Mouse (Mus musculus): ENCODE results near the gene Sh3d19. TPM values are rescaled to one million over a fixed set of nuclear protein-coding genes. Genes with fewer than 3 reads are reported as not detected.
"Not testable (repeated sequence)": the region's sequence is repeated elsewhere in the genome, so short reads cannot be mapped to it uniquely, and the experiment has no call there.

Sh3d19 gene
- polyA plus RNA-seq, 1 experiment from 2014 or later, result 11.3 TPM

- Histone ChIP-seq H3K4me1 (ENCODE audit: control insufficient read depth, insufficient read depth, low read length) (no peaks in the 10 kb centered on the region), H3K36me3 (ENCODE audit: control insufficient read depth, insufficient read depth) (peaks cover 6% of the 10 kb centered on the region), H3K27ac (ENCODE audit: low read length) (no peak overlapping the region), H3K9ac (ENCODE audit: low read length) (no peak overlapping the region), H3K9me3 (replicated peaks; ENCODE audit: control insufficient read depth, low read length) (no peaks in the 10 kb centered on the region), H3K4me3 (ENCODE audit: low read length) (no peak overlapping the region), H3K4me2 (ENCODE audit: low read depth, low read length) (no peak overlapping the region), H3K27me3 (ENCODE audit: control insufficient read depth, insufficient read depth, low read length) (no peaks in the 10 kb centered on the region)
- WGBS, result 88% methylated on average over 19 of the region's 19 CpGs
- no peak for ATAC-seq (replicated peaks; ENCODE audit: extremely low read depth, insufficient read depth, low FRiP score)
Measured at GRCm38 (mm10) chr3:86085001-86085400, 114.1 kb downstream of the Sh3d19 start.

- H3K9me3 ChIP-seq (replicated peaks; ENCODE audit: control insufficient read depth, low read length), result no peaks in the 10 kb centered on the region
- no peak overlapping the region for H3K9ac ChIP-seq (ENCODE audit: low read length)
- H3K27ac ChIP-seq (ENCODE audit: low read length), result no peak overlapping the region
- H3K4me3 ChIP-seq (ENCODE audit: low read length), result no peak overlapping the region
- H3K27me3 ChIP-seq (ENCODE audit: control insufficient read depth, insufficient read depth, low read length), result no peaks in the 10 kb centered on the region
- WGBS, result 86% methylated on average over 3 of the region's 3 CpGs
- no peaks in the 10 kb centered on the region for H3K4me1 ChIP-seq (ENCODE audit: control insufficient read depth, insufficient read depth, low read length)
- ATAC-seq (replicated peaks; ENCODE audit: extremely low read depth, insufficient read depth, low FRiP score), result no peak
- H3K4me2 ChIP-seq (ENCODE audit: low read depth, low read length), result no peak overlapping the region
- peaks cover 6% of the 10 kb centered on the region for H3K36me3 ChIP-seq (ENCODE audit: control insufficient read depth, insufficient read depth)
Measured at GRCm38 (mm10) chr3:86087872-86088271, 117.0 kb downstream of the Sh3d19 start.

- Histone ChIP-seq H3K4me2 (ENCODE audit: low read depth, low read length) (no peak overlapping the region), H3K36me3 (ENCODE audit: control insufficient read depth, insufficient read depth) (peaks cover 5% of the 10 kb centered on the region), H3K9me3 (replicated peaks; ENCODE audit: control insufficient read depth, low read length) (no peaks in the 10 kb centered on the region), H3K4me3 (ENCODE audit: low read length) (no peak overlapping the region), H3K4me1 (ENCODE audit: control insufficient read depth, insufficient read depth, low read length) (no peaks in the 10 kb centered on the region), H3K9ac (ENCODE audit: low read length) (no peak overlapping the region), H3K27me3 (ENCODE audit: control insufficient read depth, insufficient read depth, low read length) (no peaks in the 10 kb centered on the region), H3K27ac (ENCODE audit: low read length) (no peak overlapping the region)
- WGBS, result 77% methylated on average over 6 of the region's 6 CpGs
- no peak for ATAC-seq (replicated peaks; ENCODE audit: extremely low read depth, insufficient read depth, low FRiP score)
Measured at GRCm38 (mm10) chr3:86093213-86093845, 122.4 kb downstream of the Sh3d19 start.

GRCm38 (mm10) chr3:86093907-86094306 lies 123.0 kb downstream of the Sh3d19 start:
- Histone ChIP-seq H3K27me3 (ENCODE audit: control insufficient read depth, insufficient read depth, low read length) (no peaks in the 10 kb centered on the region), H3K4me1 (ENCODE audit: control insufficient read depth, insufficient read depth, low read length) (no peaks in the 10 kb centered on the region), H3K9me3 (replicated peaks; ENCODE audit: control insufficient read depth, low read length) (no peaks in the 10 kb centered on the region), H3K4me3 (ENCODE audit: low read length) (no peak overlapping the region), H3K27ac (ENCODE audit: low read length) (no peak overlapping the region), H3K36me3 (ENCODE audit: control insufficient read depth, insufficient read depth) (peaks cover 5% of the 10 kb centered on the region), H3K9ac (ENCODE audit: low read length) (no peak overlapping the region), H3K4me2 (ENCODE audit: low read depth, low read length) (no peak overlapping the region)
- 86% methylated on average over 5 of the region's 5 CpGs for WGBS
- no peak for ATAC-seq (replicated peaks; ENCODE audit: extremely low read depth, insufficient read depth, low FRiP score)

- Histone ChIP-seq H3K9me3 (replicated peaks; ENCODE audit: control insufficient read depth, low read length) (no peaks in the 10 kb centered on the region), H3K4me1 (ENCODE audit: control insufficient read depth, insufficient read depth, low read length) (no peaks in the 10 kb centered on the region), H3K27ac (ENCODE audit: low read length) (no peak overlapping the region), H3K4me3 (ENCODE audit: low read length) (no peak overlapping the region), H3K9ac (ENCODE audit: low read length) (no peak overlapping the region), H3K4me2 (ENCODE audit: low read depth, low read length) (no peak overlapping the region), H3K36me3 (ENCODE audit: control insufficient read depth, insufficient read depth) (peaks cover 3% of the 10 kb centered on the region; the same call in 1 of the 2 replicates), H3K27me3 (ENCODE audit: control insufficient read depth, insufficient read depth, low read length) (no peaks in the 10 kb centered on the region)
- ATAC-seq (replicated peaks; ENCODE audit: extremely low read depth, insufficient read depth, low FRiP score), result no peak
- 87% methylated on average over 6 of the region's 6 CpGs for WGBS
Measured at GRCm38 (mm10) chr3:86101956-86102355, 131.0 kb downstream of the Sh3d19 start.

- H3K4me2 ChIP-seq (ENCODE audit: low read depth, low read length), result no peak overlapping the region
- no peak overlapping the region for H3K9ac ChIP-seq (ENCODE audit: low read length)
- H3K4me1 ChIP-seq (ENCODE audit: control insufficient read depth, insufficient read depth, low read length), result no peaks in the 10 kb centered on the region
- H3K27me3 ChIP-seq (ENCODE audit: control insufficient read depth, insufficient read depth, low read length), result no peaks in the 10 kb centered on the region
- no peaks in the 10 kb centered on the region; the same call in 1 of the 2 replicates for H3K36me3 ChIP-seq (ENCODE audit: control insufficient read depth, insufficient read depth)
- no peaks in the 10 kb centered on the region for H3K9me3 ChIP-seq (replicated peaks; ENCODE audit: control insufficient read depth, low read length)
- H3K4me3 ChIP-seq (ENCODE audit: low read length), result no peak overlapping the region
- no peak overlapping the region for H3K27ac ChIP-seq (ENCODE audit: low read length)
- ATAC-seq (replicated peaks; ENCODE audit: extremely low read depth, insufficient read depth, low FRiP score), result no peak
- WGBS, result 77% methylated on average over 18 of the region's 18 CpGs
Measured at GRCm38 (mm10) chr3:86103449-86104291, 132.8 kb downstream of the Sh3d19 start.

GRCm38 (mm10) chr3:86104433-86104832 lies 133.5 kb downstream of the Sh3d19 start:
- not testable (repeated sequence) for H3K27me3 ChIP-seq (ENCODE audit: control insufficient read depth, insufficient read depth, low read length); H3K4me1 ChIP-seq (ENCODE audit: control insufficient read depth, insufficient read depth, low read length); ATAC-seq (replicated peaks; ENCODE audit: extremely low read depth, insufficient read depth, low FRiP score); H3K4me2 ChIP-seq (ENCODE audit: low read depth, low read length); H3K4me3 ChIP-seq (ENCODE audit: low read length); H3K9ac ChIP-seq (ENCODE audit: low read length); H3K36me3 ChIP-seq (ENCODE audit: control insufficient read depth, insufficient read depth); H3K9me3 ChIP-seq (replicated peaks; ENCODE audit: control insufficient read depth, low read length); H3K27ac ChIP-seq (ENCODE audit: low read length)
- 86% methylated on average over 7 of the region's 7 CpGs for whole genome bisulfite sequencing

GRCm38 (mm10) chr3:86104909-86105308 lies 134.0 kb downstream of the Sh3d19 start:
- Histone ChIP-seq H3K36me3 (ENCODE audit: control insufficient read depth, insufficient read depth) (no peaks in the 10 kb centered on the region), H3K4me1 (ENCODE audit: control insufficient read depth, insufficient read depth, low read length) (no peaks in the 10 kb centered on the region), H3K9ac (ENCODE audit: low read length) (no peak overlapping the region), H3K4me3 (ENCODE audit: low read length) (no peak overlapping the region), H3K27ac (ENCODE audit: low read length) (no peak overlapping the region), H3K27me3 (ENCODE audit: control insufficient read depth, insufficient read depth, low read length) (no peaks in the 10 kb centered on the region), H3K4me2 (ENCODE audit: low read depth, low read length) (no peak overlapping the region), H3K9me3 (replicated peaks; ENCODE audit: control insufficient read depth, low read length) (no peaks in the 10 kb centered on the region)
- no peak for ATAC-seq (replicated peaks; ENCODE audit: extremely low read depth, insufficient read depth, low FRiP score)
- 81% methylated on average over 4 of the region's 4 CpGs for WGBS

GRCm38 (mm10) chr3:86106086-86106632 lies 135.2 kb downstream of the Sh3d19 start:
- no peak overlapping the region for H3K4me3 ChIP-seq (ENCODE audit: low read length)
- no peak overlapping the region for H3K27ac ChIP-seq (ENCODE audit: low read length)
- H3K9ac ChIP-seq (ENCODE audit: low read length), result no peak overlapping the region
- ATAC-seq (replicated peaks; ENCODE audit: extremely low read depth, insufficient read depth, low FRiP score), result no peak
- H3K27me3 ChIP-seq (ENCODE audit: control insufficient read depth, insufficient read depth, low read length), result no peaks in the 10 kb centered on the region
- H3K4me1 ChIP-seq (ENCODE audit: control insufficient read depth, insufficient read depth, low read length), result no peaks in the 10 kb centered on the region
- H3K9me3 ChIP-seq (replicated peaks; ENCODE audit: control insufficient read depth, low read length), result no peaks in the 10 kb centered on the region
- 88% methylated on average over 8 of the region's 8 CpGs for WGBS
- no peak overlapping the region for H3K4me2 ChIP-seq (ENCODE audit: low read depth, low read length)
- no peaks in the 10 kb centered on the region for H3K36me3 ChIP-seq (ENCODE audit: control insufficient read depth, insufficient read depth)

All from heart, embryonic 16.5 days (tissue).